Mouse (Mus musculus) cortical plate, adult 2 months (tissue): Measurements from ENCODE around the gene Aoah.

Source experiments
- CTCF ChIP-seq: fragments of 200-500 bp; IDR thresholded peaks from 2 replicates; pipeline ENCODE4 v1.5.1; 2011; ENCODE audit warnings: mild to moderate bottlenecking, control low read depth, low read length; ENCODE audit not compliant: insufficient read depth; ENCODE audit errors: extremely low read depth
- POLR2A ChIP-seq: fragments of 200-500 bp; IDR thresholded peaks from 2 replicates; pipeline ENCODE4 v1.6.1; 2011; ENCODE audit warnings: mild to moderate bottlenecking, low read length, control low read depth; ENCODE audit not compliant: insufficient read depth; ENCODE audit errors: extremely low read depth

DNA sequence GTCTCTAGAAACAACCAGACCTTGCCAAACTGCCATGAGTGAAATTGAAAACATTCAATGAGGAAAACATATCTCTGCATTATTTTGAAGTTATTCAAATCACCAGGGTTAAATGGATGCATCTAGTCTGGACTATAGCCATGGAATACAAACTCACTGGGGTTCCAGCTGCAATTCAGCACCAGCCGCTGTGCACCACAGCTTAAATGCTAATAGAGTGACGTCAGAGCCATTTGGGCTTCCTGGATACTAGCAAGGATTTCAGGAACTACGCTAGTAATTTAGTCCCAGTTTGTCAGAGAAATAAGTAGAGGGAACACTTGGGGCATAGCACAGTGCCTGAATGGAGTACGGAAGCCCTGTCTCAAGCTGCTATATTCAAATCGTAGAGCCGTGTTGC, 145.2 kb downstream of the Aoah start:
- no peak for TF ChIP-seq CTCF
- no peak for TF ChIP-seq POLR2A
